Mouse (Mus musculus): Measurements from ENCODE around the gene Ces1g. TPM values are rescaled to one million over a fixed set of nuclear protein-coding genes. Genes with fewer than 3 reads are reported as not detected.

Ces1g gene
- 0.07 TPM in 1 of 2 replicates, not detected in the other for polyA plus RNA-seq (2012; rRNA removed)

DNA sequence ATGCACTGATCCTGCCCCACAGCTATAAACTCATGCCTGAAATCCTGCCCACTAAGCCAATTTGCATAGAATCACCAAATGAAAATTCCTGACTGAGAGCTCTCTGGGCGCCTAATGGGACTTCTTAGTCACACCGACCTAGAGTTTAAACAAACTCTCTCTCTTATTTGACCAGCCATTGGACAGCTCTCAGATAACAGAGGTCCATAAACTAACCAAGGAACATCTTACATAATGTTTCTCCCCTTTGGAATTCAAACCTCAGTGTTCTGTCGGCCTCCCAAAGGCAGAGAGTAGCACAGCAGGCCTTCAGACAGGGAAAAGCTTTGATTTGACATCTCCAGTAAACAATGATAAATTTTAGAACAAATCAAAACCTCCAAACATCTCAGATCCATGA is at the start of gene Ces1g:
Gene Ces1g (minus strand): TSS at position 102 of the 400 bp plus-strand sequence.

DNA sequence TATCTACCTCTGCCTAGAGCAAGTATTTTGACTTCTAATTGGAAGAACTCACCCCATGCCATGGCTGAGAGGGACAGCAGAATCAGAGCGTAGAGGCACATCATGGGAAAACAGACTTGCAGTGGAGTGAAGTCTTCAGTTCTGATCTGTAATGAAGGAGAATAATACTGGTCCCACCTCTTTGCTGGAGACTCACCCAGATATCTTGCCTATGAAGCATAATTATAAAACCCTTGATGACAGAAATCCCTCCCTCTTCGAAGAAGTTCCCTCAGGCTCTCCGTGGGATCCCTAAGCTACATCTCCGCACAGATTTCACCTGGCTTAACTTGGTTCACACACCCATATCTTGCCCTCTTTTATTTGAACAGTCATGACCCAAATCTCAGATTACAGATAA is 42.5 kb upstream of the Ces1g start, which contains the start of gene Ces1h:
Gene Ces1h (minus strand): TSS at position 101 of the 400 bp plus-strand sequence.

DNA sequence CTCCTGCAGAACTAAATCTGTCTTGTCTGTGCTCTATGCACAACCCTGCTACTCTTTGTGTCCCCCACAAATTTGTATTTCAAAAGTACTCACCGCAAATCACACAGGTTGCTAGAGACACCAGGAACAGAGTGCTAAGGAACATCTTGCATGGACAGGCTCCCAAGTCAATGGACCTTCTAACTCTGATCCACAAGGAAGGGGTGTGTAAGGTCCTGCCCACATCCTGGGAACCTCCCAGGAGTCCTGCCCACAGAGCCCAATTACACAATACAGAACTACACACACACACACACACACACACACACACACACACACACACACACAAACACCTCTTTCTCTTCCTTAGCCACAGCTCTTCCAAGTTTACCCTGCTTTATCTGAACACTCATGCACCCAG is 57.6 kb downstream of the Ces1g start, which contains the start of gene Ces1f:
Gene Ces1f (minus strand): TSS at position 192 of the 400 bp plus-strand sequence.

Other genes starting within 250 kb of the Ces1g start
- gene Ces1c, start 206.0 kb downstream of the Ces1g start, polyA plus RNA-seq (2012; rRNA removed), result not detected in 2 replicates
- gene Ces1d, start 139.5 kb downstream of the Ces1g start, polyA plus RNA-seq (2012; rRNA removed), result 0.40 and 0.48 TPM in 2 replicates
- gene Ces1e, start 107.7 kb downstream of the Ces1g start, polyA plus RNA-seq (2012; rRNA removed), result not detected in 2 replicates
- 0.04 TPM in 1 of 2 replicates, not detected in the other for gene Ces1f, start 57.6 kb downstream of the Ces1g start, polyA plus RNA-seq (2012; rRNA removed)
- 0.06 TPM in 1 of 2 replicates, not detected in the other for gene Ces1h, start 42.4 kb upstream of the Ces1g start, polyA plus RNA-seq (2012; rRNA removed)
- gene Ces5a, start 198.5 kb upstream of the Ces1g start, polyA plus RNA-seq (2012; rRNA removed), result 0.08 and 0.20 TPM in 2 replicates